Mouse (Mus musculus) liver, embryonic 14.5 days (tissue): ENCODE data around the gene Psmd9.

ENCODE experiments used
- CTCF ChIP-seq: IDR thresholded peaks from 2 replicates; pipeline ENCODE4 v1.5.1; 2016; ENCODE audit warnings: antibody characterized with exemption, low read depth, control low read depth
- EP300 ChIP-seq: IDR thresholded peaks from 2 replicates; pipeline ENCODE4 v1.6.1; 2016; ENCODE audit warnings: antibody characterized with exemption, low read depth

DNA sequence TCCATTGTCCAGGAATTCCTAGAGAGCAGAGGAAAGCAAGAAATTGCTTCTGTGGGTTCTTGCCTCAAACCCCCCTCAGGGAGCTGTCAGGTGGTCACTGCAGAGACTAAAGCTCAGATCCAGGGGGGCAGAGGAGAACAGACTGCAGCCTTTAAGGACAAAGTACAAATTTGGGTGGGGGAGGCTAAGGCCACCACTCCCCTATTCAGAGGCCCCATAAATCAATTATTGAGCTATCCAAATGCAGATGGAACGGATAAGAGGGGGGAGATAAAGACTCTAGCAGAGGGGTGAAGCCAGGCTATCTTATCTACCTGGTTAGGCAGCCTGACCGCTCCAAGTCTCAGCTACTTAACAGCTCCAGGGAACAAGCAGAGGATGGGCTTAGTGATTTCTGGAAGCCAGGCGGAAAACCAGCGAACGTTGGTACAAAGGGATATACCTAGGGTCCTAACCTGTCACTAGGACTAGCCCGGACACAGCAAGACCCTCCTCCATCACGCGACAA lies 34.3 kb upstream of the Psmd9 start:
- TF ChIP-seq EP300 (no peak), CTCF (no peak)
